Mouse (Mus musculus) T-helper 17 cell (primary cell): ENCODE results near the gene Olfr1443.

Experiments
- in situ Hi-C, 2 experiments: fragments of 300-600 bp; cut with MboI, MseI; formaldehyde crosslinking; loops; 1 replicate in 1 of 2; 2 replicates in 1 of 2; pipeline ENCODE4 v1.15.1; 2025; ENCODE audit warnings: high pct_unique_total_duplicates in 2 of 2

The Olfr1443 gene

GRCm38 (mm10) chr19:12731036-12731435 is 53.1 kb downstream of the Olfr1443 start:
- in situ Hi-C loops = loop anchor here in 1 of 2 experiments (10.0 kb wide), 1 partner anchor 1344 kb away; no protein-coding TSS in a partner anchor

GRCm38 (mm10) chr19:12731950-12732349 is 54.0 kb downstream of the Olfr1443 start:
- in situ Hi-C loops = loop anchor here in 1 of 2 experiments (10.0 kb wide), 1 partner anchor 1343 kb away; no protein-coding TSS in a partner anchor
